Mouse (Mus musculus) WW6 (cell line): ENCODE data around the gene Shq1.

ENCODE experiments used
- DNase-seq: peaks from one replicate; pipeline ENCODE4 v3.0.0-alpha.2; 2013; ENCODE audit warnings: low read depth, low spot score

Shq1 gene

DNA sequence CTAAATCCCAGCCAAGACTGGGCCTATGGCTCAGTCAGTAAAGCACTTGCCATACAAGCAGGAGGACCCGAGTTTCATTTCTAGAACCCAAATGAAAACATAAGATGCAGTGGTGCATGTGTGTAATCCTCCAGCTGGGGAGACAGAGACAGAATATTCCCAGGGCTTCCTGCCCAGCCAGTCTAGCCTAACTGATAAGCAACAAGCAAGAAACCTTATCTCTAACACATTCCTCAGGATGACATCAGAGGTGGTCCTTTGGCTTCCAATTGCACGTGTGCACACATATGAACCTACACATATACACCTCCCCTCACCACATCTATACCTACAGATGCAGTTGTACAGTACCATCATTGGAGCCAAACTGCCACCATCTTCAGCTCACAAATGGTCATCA is 2.1 kb downstream of the Shq1 start:
- DNase-seq = no peak

DNA sequence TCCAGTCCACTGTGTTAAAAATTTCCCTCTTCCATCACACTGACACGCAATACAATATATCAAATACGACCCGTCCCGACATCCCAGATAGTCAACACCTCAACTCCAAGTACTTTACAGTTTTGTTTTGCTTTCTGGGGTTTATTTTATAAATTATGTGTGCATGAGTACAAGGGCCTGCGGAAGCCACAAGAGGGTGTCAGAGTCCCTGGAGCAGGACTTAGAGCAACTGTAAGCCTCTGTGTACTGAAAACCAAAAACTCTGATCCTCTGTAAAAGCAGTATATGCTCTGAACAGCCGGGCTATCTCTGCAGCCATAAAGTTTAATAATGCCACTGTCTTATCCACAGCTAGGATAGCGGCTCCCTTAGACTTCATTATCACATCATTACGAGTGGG is 3.3 kb downstream of the Shq1 start:
- no peak for DNase-seq

DNA sequence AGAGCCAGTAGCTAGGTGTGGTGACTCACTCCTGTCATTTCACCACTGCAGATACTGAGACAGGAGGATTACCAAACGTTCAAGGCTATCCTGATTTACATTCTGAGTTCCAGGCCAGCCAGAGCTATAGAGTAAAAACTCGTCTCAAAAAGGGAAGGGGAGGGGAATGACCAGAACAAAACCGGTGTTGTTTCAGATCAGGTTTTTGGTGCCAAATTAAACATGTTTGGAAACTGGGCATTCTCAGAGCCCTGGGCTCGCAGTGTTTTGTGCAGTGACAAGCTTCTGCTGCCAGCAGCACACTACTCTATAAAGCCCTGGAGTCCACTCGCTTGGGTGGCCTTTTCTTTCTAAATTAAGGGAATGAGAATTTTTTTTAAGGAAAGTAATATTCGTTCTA is 8.7 kb downstream of the Shq1 start:
- DNase-seq = no peak

DNA sequence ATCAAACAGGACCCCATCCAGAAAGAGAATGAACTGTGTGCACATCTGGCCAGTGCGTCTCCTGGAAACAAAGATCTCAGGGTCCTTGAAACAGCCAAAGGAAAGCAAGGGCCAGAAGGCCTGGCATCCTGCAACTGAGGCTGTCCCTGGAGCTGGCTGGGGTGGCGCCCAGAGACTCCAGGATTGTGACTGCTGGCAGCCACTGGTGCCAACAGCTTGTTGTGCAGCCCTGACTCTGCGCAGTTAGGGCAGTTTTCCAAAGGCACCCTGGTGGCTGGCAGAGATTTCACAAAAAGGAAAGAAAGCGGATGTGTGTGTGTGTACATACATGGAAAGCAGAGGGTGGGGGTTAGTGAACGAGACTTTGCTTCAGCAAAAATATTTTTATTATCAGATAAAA is 10.6 kb downstream of the Shq1 start:
- DNase-seq = no peak

DNA sequence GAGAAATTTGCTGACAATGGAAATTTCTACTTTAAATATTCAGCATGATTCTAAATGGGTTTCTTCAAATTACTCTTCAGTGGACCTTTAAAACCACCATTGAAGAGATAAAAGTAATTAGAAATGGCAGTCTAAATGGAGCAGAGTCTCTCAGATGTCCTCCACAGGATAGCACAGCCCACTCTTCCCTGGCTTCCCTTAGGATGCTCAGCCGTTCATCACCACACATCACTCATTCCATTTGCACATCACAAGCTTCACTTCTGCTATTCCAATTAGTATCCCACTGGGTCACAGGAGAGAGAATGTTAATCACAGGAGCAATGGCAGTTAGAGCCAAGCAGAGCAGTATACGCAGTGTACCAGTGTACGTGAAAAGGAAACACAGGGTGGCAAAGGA is 18.4 kb downstream of the Shq1 start:
- no peak for DNase-seq

DNA sequence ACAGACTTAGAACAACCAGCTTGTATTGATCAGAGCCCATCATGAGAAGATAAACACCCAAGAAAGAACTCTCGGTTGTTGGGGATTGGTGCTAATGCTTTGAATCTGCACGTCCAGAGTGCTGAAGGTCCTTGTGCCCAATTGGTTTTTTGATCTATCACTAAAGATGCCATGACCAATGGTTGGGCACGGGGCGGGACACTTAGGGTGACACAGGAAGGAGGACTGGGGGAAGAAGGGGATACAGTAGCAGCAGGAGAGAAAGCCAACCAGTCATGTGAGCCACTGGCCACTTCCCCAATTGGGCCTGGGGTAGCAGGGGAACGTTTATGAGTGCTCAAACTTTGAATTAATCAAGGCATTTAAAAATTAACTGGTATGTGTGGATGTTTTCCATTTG is 23.8 kb downstream of the Shq1 start:
- no peak for DNase-seq

DNA sequence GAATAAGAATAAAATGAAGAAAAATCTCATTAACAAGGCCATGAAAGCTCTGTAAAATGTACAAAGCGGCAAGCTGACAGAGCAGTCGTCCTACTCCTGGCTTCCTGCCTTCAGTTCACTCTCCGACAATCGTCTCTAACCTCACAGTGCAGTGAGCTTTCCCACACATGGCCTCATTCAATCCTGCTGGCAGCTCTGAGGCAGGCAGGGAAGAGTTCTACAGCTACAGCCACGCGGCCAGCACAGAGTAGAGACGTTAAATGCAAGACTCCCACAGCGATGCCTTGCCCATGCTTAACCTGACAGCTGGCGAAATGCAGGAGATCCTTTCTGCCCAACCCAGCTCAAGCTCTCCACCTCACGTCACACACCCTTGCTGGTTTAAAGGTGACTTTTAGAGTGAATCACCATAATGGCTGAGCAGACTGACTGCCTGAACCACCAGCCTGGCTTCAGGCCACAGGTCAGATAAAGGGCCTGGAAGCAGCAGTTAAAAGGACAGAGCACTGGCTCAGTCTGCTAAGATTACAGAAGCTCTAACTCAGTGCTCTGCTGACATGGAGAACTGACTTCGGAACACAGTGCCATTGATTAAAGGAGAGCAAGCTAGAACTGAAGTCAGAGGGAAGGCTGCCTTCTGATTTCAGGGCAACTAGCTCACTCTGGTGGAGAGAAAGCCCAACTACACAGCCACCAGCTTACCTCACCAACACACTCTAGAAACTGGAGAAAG is 25.3 kb downstream of the Shq1 start:
- no peak for DNase-seq

DNA sequence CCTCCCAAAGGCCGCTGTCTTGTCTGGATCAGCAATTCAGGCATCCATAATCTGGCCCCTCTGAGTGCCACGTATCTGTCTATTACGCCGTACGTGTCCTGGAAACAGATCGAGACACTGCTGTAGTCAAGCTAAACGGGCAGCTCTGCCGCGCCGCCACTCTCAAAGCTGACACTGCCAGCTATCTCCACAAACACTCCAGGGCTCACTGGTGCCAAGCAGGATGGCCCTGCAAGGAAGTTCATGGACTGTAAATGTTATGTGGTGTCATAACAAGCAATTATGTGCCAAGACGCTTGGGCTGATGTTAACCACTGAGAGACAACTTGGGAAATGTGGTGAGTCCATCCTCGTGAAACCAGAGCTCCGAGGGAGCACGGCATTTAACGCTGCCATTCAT is 26.3 kb downstream of the Shq1 start:
- DNase-seq = no peak

DNA sequence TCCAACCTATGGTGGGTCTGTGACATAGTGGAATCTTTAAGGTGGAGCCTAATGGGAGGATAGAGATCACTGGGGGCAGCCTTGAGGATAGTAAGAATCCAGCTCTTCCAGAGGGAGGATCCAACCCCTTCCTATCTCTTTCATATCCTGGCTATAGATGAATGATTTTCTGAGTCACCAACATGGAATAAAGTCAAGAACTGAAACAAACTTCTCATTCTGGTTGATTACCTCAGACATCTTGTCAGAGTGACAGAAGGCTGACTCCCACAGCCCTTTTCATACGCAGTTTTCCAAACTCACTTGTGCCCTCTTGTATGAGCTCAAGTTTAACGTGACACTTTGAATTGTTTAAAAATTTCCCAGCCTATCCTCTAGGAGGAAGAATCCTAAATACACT is 28.2 kb downstream of the Shq1 start:
- DNase-seq = no peak

DNA sequence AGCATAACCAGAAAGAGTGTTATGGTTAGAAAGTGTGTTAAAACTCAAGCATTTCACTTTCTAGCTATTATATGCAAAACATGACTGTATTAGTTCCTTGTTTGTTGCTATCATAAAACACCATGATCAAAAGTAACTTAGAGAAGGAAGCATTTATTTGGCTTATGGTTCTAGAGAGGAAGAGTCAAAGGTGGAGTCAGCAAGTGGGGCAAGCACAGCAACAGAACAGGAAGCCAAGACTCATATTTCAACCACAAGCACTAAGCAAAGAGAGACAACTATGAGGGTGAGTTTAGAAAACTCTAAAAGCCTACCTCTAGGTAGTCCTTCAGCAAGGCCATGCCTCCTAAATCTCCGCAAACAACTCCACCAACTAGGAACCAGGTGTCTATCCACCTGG is 30.4 kb downstream of the Shq1 start:
- no peak for DNase-seq

DNA sequence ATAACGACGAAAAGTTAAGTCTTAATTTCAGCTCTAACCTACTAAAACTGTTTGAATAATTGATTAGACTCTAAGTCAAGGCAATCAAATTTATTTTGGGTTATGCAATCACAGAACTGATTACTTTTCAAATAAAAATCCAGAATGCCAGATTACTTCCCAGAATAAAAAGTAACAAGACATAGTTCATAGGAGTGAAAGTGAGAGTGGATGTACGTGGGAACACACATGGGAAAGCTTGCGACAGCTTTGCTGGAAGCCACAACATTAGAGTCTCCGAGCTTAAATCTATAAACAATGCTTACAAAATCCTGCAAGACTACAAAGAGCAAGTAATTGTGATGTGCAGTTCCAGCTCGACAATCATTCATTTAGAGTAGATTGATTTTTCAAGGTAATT is 41.9 kb downstream of the Shq1 start:
- DNase-seq = no peak

DNA sequence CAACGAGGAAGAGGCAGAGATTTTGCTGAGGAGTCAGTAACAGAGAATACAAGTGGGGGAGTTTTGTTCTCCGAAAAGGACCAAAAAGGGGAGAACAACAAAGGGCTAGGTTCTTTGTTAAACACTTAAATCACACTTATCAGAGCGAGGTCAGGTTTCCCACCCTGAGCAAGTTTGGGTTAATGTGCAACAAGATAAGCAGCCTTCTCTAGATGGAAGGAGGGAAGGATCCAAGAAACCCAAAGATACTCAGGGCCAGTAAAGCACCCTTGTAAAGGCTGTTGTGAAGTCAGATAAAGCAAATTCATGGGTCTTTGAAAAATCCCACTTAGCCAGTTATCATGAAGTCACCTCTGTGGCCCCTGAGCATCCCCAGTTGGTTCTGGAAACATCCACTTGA is 42.7 kb downstream of the Shq1 start:
- no peak for DNase-seq

DNA sequence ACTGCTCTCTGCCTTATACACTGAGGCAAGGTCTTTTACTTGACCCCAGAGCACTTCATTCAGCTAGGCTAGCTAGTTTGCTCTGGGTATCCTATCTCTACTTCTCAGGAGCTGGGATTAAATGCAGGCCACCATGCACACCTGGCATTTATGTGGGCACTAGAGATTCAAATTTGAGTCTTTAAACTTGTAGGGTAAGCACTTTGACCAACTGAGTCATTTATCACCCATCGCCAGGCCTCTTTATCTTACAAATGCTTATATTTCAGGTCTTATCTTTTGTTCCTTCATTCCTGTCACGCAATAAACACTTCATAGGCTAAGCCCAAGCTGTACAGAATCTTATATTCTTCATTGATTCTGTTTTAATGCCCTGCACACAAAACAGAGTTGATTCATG is 47.0 kb downstream of the Shq1 start:
- DNase-seq = no peak

DNA sequence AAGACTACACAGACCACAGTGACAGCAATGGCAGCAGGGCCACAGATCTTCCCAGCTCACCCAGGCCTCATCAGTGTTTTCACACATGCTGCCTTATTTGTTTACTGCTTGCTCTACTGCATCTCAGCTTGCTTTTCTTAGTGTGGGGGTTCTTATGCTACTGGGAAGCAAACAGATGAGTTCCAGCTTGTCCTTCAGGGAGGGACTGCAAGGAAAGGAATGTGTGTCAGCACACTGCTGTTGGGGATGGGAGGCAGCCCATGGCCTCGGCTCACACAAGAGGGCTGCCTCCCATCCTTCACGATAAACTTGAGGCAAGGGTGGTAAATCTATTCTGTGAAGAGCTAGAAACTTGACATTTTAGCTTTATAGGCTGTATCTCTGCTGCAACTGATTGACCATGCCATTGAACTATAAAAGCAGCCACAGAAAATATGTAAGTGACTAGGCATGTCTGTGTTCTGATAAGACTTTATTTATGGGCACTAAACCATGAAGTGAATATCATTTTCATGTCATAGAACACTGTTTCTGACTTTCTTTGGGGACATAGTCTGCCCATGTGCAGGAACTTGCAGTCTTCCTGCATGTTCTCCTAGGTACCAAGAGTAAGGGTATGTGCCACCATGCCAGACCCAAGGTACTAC is 48.0 kb downstream of the Shq1 start:
- no peak for DNase-seq

DNA sequence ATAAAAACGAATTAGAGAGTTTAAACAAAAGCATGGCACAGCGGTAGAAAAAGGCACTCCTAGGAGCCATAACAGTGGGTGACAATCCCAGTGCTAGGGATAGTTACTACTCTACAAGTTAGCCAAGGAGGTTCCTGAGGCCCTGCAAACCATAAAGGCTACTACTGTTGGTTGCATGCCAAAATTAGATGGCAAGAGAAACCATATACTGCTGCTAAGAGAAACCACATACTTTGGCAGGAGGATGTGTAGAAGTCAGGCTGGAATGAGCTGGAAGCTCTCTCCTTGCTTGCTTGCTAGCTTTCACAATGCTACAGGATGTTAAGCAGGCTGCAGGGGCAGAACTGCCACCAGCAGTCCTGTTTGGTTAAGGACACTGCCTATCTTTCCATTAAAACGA is 50.5 kb downstream of the Shq1 start:
- DNase-seq = no peak

DNA sequence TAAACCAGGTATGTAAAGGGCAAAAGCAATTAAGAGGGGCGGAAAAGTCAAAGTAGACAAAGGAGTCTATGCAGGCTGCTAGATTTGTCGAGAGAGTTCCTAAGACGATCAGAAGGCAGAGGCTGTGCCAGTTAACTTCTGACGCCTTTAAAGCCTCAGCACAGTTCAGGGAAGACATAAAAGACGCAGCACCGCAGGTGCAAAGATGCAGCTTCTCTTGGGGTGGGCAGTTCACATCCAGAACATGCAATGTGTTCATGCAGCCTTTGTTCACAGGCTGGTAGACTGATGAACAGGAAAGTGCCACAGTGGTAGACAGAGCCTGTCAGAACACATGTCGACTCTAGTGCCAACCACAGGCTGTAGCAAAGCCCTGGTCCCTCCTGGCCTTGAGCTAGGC is 51.6 kb downstream of the Shq1 start:
- no peak for DNase-seq

DNA sequence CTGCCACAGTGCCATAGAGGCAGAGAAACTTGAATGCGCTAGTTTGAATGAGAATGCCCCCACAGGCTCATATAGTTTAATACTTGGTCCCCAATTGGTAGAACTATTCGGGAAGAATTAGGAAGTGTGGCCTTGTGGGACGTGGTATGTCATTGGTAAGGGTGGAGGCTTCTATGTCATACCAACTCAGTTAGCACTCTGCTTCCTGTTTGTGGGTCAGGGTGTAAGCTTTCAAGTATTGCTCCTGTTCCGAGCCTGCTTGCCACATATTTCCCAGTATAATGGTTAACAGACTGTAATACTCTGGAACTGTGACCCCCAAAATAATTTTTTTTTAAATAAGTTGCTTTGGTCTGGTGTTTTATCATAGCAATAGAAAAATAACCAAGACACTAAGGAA is 54.8 kb downstream of the Shq1 start:
- no peak for DNase-seq

DNA sequence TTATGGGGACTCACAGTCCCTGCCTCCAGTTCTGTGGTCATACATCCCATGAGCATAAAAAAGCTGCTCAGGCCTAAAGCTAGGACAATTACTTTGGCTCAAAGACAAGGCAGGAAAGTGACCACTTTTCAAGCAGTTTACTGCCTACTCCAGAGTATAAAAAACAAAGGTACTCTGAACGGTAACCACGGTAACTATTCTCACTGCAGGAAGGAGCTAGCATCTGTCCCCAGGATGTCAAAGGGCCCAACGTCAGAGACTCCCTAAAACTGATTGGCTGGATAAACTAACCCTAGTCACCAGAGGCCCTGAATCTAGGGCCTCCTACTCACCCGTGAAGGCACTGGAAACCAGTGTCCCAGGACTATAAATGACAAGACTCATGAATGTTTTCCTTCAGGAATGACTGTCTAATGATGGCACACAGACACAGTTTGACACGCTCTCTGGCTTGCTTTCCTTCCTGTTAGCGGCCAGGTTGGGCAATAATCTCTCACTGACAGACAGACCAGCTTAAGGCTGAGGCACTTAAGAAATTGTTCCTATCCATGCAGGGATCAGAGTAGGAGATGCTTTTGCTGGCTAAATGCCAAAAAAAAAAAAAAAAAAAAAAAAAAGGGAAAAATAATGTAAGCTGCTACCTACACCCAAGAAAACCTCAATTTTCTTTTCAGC is 57.2 kb downstream of the Shq1 start:
- no peak for DNase-seq

DNA sequence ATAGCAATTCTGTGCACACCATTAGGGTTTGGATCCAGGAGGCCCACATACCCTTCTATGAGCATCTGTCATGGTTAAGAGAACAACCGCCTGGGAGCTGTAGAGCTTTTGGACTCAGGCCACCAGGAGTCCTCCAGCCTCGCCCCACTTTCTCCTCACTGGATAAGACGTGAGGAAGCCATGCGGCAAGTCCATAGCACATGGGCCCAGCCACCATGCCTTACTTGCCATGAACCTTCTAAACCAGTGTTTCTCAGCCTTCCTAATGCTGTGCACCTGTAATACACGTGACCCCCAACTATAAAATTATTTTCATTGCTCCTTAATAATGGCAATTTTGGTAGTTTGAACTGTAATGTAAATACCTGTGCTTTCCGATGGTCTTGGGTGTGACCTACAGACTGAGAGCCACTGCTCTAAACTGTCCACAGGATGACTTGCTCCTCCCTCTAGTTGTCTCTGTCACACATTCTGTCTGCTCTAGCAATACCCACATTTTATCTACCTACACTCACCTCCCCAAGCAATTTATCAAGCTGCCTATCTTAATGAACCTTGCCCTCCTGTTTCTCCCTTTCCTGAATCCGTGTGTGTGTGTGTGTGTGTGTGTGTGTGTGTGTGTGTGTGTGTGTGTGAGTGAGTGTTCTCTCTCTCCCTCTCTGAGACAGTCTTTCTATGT is 59.9 kb downstream of the Shq1 start:
- DNase-seq = no peak

DNA sequence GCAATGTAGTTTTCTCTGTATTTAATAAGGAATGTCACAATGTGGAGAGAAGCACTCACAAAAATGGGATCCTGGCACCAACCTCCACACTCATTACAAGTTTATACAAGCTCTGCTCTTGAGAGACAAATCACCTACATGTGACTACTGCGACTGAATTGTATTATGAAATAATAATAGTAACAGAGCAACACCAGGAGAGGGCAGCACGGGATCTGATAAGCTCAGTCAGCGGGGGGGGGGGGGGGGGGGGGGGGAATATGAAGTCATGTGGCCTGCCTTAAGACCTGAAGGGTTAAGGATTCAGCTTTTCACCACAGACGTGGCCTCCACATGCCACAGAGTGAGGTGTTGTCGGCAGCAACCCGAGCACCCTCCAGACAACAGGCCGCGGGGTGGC is 60.8 kb downstream of the Shq1 start:
- no peak for DNase-seq

DNA sequence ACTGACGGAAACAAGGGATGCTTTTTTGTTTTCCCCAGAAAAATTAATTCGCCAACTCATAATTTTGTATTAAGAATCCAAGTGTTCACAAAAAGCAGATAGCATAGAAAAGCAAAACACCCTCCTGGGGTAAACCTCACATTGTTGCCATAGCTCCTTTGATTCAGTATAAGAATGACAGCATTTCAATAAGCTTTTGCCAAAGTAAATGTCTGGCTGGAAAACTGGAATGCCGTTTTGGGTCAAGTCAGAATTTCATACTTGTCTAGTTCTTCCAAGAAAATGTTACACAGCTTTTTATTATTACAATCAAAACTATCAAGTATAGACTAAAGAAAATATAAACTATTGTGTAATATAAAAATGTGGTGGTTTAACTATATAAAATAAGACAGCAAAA is 61.7 kb downstream of the Shq1 start:
- no peak for DNase-seq

DNA sequence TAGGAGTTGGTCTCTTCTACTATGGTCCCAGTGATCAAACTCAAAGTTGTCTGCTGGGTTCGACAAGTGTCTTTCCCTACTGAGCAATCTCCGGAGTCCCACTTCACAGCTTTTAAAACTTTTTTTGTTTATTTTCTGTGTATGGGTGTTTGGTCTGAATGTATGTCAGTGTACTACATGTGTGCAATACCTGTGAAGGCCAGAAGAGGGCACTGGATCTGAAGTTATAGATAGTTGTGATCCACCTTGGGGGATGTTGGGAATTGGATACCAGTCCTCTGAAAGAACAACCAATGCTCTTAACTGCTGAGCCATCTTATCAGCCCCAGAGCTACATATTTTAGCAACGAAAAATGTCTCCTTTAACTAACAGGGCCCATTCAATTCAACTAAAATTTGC is 62.5 kb downstream of the Shq1 start:
- peak; percentile 20 for DNase-seq

DNA sequence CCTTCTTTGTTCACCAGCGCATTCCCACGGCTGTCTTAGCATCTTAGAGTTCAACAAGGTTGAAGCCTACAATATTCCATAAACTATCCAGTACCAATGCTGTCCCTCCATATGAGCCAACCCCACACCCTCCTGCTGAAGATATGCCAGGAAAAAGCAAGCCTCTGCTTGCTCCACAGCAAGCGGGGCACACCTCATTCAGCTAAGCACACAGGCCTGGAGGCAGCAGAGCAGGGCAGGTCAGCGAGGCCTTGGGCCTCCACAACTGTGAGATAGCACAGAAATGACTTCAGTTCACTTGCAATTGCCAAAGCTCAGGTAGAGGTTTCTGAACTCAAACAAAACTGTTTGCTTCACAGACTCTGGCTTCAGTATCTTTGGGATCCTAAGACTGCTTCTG is 64.2 kb downstream of the Shq1 start:
- DNase-seq = no peak
